Mouse (Mus musculus) limb, embryonic 13.5 days (tissue): Measurements from ENCODE around the gene Klhdc9. TPM values are rescaled to one million over a fixed set of nuclear protein-coding genes. Genes with fewer than 3 reads are reported as not detected.

Experiments used
- ATAC-seq: fragments of 200-750 bp; cut with Nextera tagmentation; 2 replicates; pipeline ENCODE4 v1.8.0; 2017; ENCODE audit warnings: low read depth, moderate number of reproducible peaks, moderate TSS enrichment; ENCODE audit not compliant: low FRiP score
- H3K27ac ChIP-seq: fragments of 300-500 bp; sonication (generic); 2 replicates; pipeline ENCODE4 v1.5.1; 2015; ENCODE audit warnings: inconsistent platforms, mild to moderate bottlenecking, moderate library complexity
- H3K27me3 ChIP-seq: fragments of 300-500 bp; sonication (generic); 2 replicates; pipeline ENCODE4 v1.6.1; 2015; ENCODE audit warnings: mild to moderate bottlenecking, inconsistent platforms
- H3K36me3 ChIP-seq: fragments of 300-500 bp; sonication (generic); 2 replicates; pipeline ENCODE4 v1.6.1; 2015; ENCODE audit warnings: inconsistent platforms, mild to moderate bottlenecking, moderate library complexity
- H3K4me1 ChIP-seq: fragments of 300-500 bp; sonication (generic); 2 replicates; pipeline ENCODE4 v1.6.1; 2015; ENCODE audit warnings: inconsistent platforms
- H3K4me2 ChIP-seq: fragments of 300-500 bp; sonication (generic); replicated peaks from 2 replicates; pipeline ENCODE4 v1.6.1; 2015; ENCODE audit warnings: inconsistent platforms, mild to moderate bottlenecking, moderate library complexity
- H3K4me3 ChIP-seq: fragments of 300-500 bp; sonication (generic); 2 replicates; pipeline ENCODE4 v1.5.1; 2015; ENCODE audit warnings: moderate library complexity, mild to moderate bottlenecking, inconsistent platforms
- H3K9ac ChIP-seq: fragments of 300-500 bp; sonication (generic); 2 replicates; pipeline ENCODE4 v1.6.1; 2015; ENCODE audit warnings: mild to moderate bottlenecking, inconsistent platforms
- H3K9me3 ChIP-seq: fragments of 300-500 bp; sonication (generic); 2 replicates; pipeline ENCODE4 v1.6.1; 2016; ENCODE audit warnings: inconsistent platforms
- WGBS: fragments of 180-500 bp; shearing (Covaris S2); methylation state at CpG from one replicate; pipeline ENCODE4 v1.1.7; 2015; 5-methylcytosine and 5-hydroxymethylcytosine counted together
- polyA plus RNA-seq: library from polyadenylated mRNA; unstranded; fragments of >200 nt; fragmentation: Nextera tagmentation; extraction: Ambion mirVana; gene quantifications from 2 replicates; pipeline ENCODE4 v1.2.1, GENCODE M21; 2015

Klhdc9 gene
- polyA plus RNA-seq, 1 experiment from 2014 or later: 2.2 TPM

GRCm38 (mm10) chr1:171378298-171378697 is 17.7 kb upstream of the Klhdc9 start:
- WGBS: 85% methylated on average over 6 of the region's 6 CpGs
- peaks cover 53% of the 10 kb centered on the region for H3K27me3 ChIP-seq

GRCm38 (mm10) chr1:171375646-171376097 is 15.1 kb upstream of the Klhdc9 start:
- WGBS: 47% methylated on average over 9 of the region's 9 CpGs
- H3K4me3 ChIP-seq: no peak overlapping the region
- no peak for ATAC-seq
- H3K9ac ChIP-seq: no peak overlapping the region
- peaks cover 33% of the 10 kb centered on the region for H3K4me1 ChIP-seq
- H3K27ac ChIP-seq: no peak overlapping the region
- peaks cover 57% of the 10 kb centered on the region for H3K27me3 ChIP-seq
- no peaks in the 10 kb centered on the region for H3K36me3 ChIP-seq
- no peaks in the 10 kb centered on the region for H3K9me3 ChIP-seq
- no peak overlapping the region for H3K4me2 ChIP-seq

More at GRCm38 (mm10) chr1:171378298-171378697, 17.7 kb upstream of the Klhdc9 start:
- Histone ChIP-seq H3K4me2 (no peak overlapping the region), H3K4me3 (no peak overlapping the region), H3K36me3 (no peaks in the 10 kb centered on the region), H3K9me3 (no peaks in the 10 kb centered on the region), H3K27ac (no peak overlapping the region), H3K4me1 (peaks cover 34% of the 10 kb centered on the region), H3K9ac (no peak overlapping the region)
- ATAC-seq: no peak

- no peak overlapping the region for H3K9ac ChIP-seq
- peaks cover 55% of the 10 kb centered on the region for H3K27me3 ChIP-seq
- no peaks in the 10 kb centered on the region for H3K36me3 ChIP-seq
- H3K4me2 ChIP-seq: peak overlapping the region; percentile 9; the same call in 1 of the 2 replicates
- peak overlapping the region; percentile 10; the same call in 1 of the 2 replicates for H3K27ac ChIP-seq
- H3K9me3 ChIP-seq: no peaks in the 10 kb centered on the region
- peaks cover 20% of the 10 kb centered on the region for H3K4me1 ChIP-seq
- ATAC-seq: 0 out of 2 replicates have a peak, but pooled peaks have one; percentile 31
- no peak overlapping the region for H3K4me3 ChIP-seq
- 0% methylated on average over 4 of the region's 4 CpGs for WGBS
These were observed 13.3 kb upstream of the Klhdc9 start for GRCm38 (mm10) chr1:171373946-171374345.

- Histone ChIP-seq H3K36me3 (no peaks in the 10 kb centered on the region), H3K4me3 (no peak overlapping the region), H3K9ac (no peak overlapping the region), H3K9me3 (no peaks in the 10 kb centered on the region), H3K4me2 (no peak overlapping the region), H3K4me1 (peaks cover 20% of the 10 kb centered on the region), H3K27me3 (peaks cover 51% of the 10 kb centered on the region), H3K27ac (no peak overlapping the region)
- 56% methylated on average over 3 of the region's 3 CpGs for WGBS
- ATAC-seq: no peak
These were observed 12.3 kb upstream of the Klhdc9 start for GRCm38 (mm10) chr1:171372880-171373279.

- WGBS: 36% methylated on average over 20 of the region's 20 CpGs
- H3K9ac ChIP-seq: no peak within 1 kb of the TSS
These were observed 9.4 kb upstream of the Klhdc9 start, which contains the start of gene Nectin4 for GRCm38 (mm10) chr1:171369845-171370556. Gene Nectin4, plus strand, starts transcription at chr1:171370099.

GRCm38 (mm10) chr1:171365934-171366333 is 5.3 kb upstream of the Klhdc9 start:
- WGBS: 66% methylated on average over 7 of the region's 7 CpGs
- H3K4me3 ChIP-seq: no peak overlapping the region

More at GRCm38 (mm10) chr1:171369845-171370556, 9.4 kb upstream of the Klhdc9 start, which contains the start of gene Nectin4:
- Histone ChIP-seq H3K27me3 (peaks cover 66% of the 10 kb centered on the region), H3K4me3 (peak within 1 kb of the TSS; percentile 8), H3K27ac (no peak within 1 kb of the TSS), H3K36me3 (no peaks in the 10 kb centered on the region), H3K9me3 (no peaks in the 10 kb centered on the region), H3K4me1 (peaks cover 14% of the 10 kb centered on the region), H3K4me2 (peak within 1 kb of the TSS; percentile 36)
- ATAC-seq: no peak

GRCm38 (mm10) chr1:171361106-171362103 is 807 bp upstream of the Klhdc9 start:
- Histone ChIP-seq H3K9me3 (peaks cover 5% of the 10 kb centered on the region), H3K9ac (peak overlapping the region; percentile 78), H3K4me2 (peak overlapping the region; percentile 84), H3K36me3 (peaks cover 32% of the 10 kb centered on the region), H3K27me3 (peaks cover 10% of the 10 kb centered on the region), H3K4me3 (peak overlapping the region; percentile 56), H3K27ac (peak overlapping the region; percentile 74), H3K4me1 (peaks cover 22% of the 10 kb centered on the region)
- ATAC-seq: peak; percentile 53; the same call in 1 of the 2 replicates
- WGBS: 16% methylated on average over 16 of the region's 16 CpGs

More at GRCm38 (mm10) chr1:171365934-171366333, 5.3 kb upstream of the Klhdc9 start:
- ATAC-seq: no peak
- Histone ChIP-seq H3K4me2 (no peak overlapping the region), H3K9ac (no peak overlapping the region), H3K27me3 (peaks cover 45% of the 10 kb centered on the region), H3K36me3 (no peaks in the 10 kb centered on the region), H3K27ac (no peak overlapping the region), H3K4me1 (peaks cover 13% of the 10 kb centered on the region), H3K9me3 (no peaks in the 10 kb centered on the region)

GRCm38 (mm10) chr1:171360253-171360652 is 345 bp downstream of the Klhdc9 start:
- H3K4me2 ChIP-seq: peak overlapping the region; percentile 84
- ATAC-seq: no peak; the same call in none of the 2 replicates
- 3% methylated on average over 24 of the region's 26 CpGs for WGBS
- peak overlapping the region; percentile 74; the same call in 1 of the 2 replicates for H3K27ac ChIP-seq
- peak overlapping the region; percentile 78 for H3K9ac ChIP-seq
- H3K36me3 ChIP-seq: peaks cover 34% of the 10 kb centered on the region
- peaks cover 7% of the 10 kb centered on the region for H3K9me3 ChIP-seq
- H3K4me3 ChIP-seq: peak overlapping the region; percentile 56
- peaks cover 2% of the 10 kb centered on the region; the same call in 1 of the 2 replicates for H3K27me3 ChIP-seq
- peaks cover 22% of the 10 kb centered on the region for H3K4me1 ChIP-seq

- Histone ChIP-seq H3K4me2 (no peak overlapping the region), H3K9ac (no peak overlapping the region), H3K4me3 (no peak overlapping the region), H3K27me3 (no peaks in the 10 kb centered on the region), H3K4me1 (peaks cover 22% of the 10 kb centered on the region), H3K27ac (no peak overlapping the region), H3K36me3 (peaks cover 34% of the 10 kb centered on the region), H3K9me3 (peaks cover 7% of the 10 kb centered on the region)
- no peak for ATAC-seq
- 78% methylated on average over 4 of the region's 4 CpGs for WGBS
These were observed 2.2 kb downstream of the Klhdc9 start for GRCm38 (mm10) chr1:171358421-171358820.

- peaks cover 34% of the 10 kb centered on the region for H3K36me3 ChIP-seq
- H3K9me3 ChIP-seq: peaks cover 7% of the 10 kb centered on the region
- H3K27me3 ChIP-seq: no peaks in the 10 kb centered on the region
- no peak overlapping the region for H3K4me2 ChIP-seq
- no peak overlapping the region for H3K4me3 ChIP-seq
- peaks cover 16% of the 10 kb centered on the region for H3K4me1 ChIP-seq
- ATAC-seq: no peak
- H3K9ac ChIP-seq: no peak overlapping the region
- 83% methylated on average over 2 of the region's 2 CpGs for WGBS
- H3K27ac ChIP-seq: no peak overlapping the region
These were observed 3.8 kb downstream of the Klhdc9 start for GRCm38 (mm10) chr1:171356814-171357213.

- H3K4me1 ChIP-seq: peaks cover 9% of the 10 kb centered on the region
- ATAC-seq: no peak
- WGBS: 75% methylated on average over 4 of the region's 5 CpGs
These were observed 4.7 kb downstream of the Klhdc9 start for GRCm38 (mm10) chr1:171355812-171356340.

More at GRCm38 (mm10) chr1:171355812-171356340, 4.7 kb downstream of the Klhdc9 start:
- H3K4me3 ChIP-seq: no peak overlapping the region
- no peak overlapping the region for H3K27ac ChIP-seq
- H3K27me3 ChIP-seq: no peaks in the 10 kb centered on the region
- H3K36me3 ChIP-seq: peaks cover 34% of the 10 kb centered on the region
- H3K9me3 ChIP-seq: peaks cover 7% of the 10 kb centered on the region
- no peak overlapping the region for H3K9ac ChIP-seq
- H3K4me2 ChIP-seq: no peak overlapping the region
